ENCODE assay signal across 15 mouse cellular contexts in genomic region chr16:28919320-28919885, GRCm38 (mm10). TPM values are rescaled to one million over a fixed set of nuclear protein-coding genes. Genes with fewer than 3 reads are reported as not detected.
A peak's percentile ranks its signal among the peaks of the same experiment; 100 is the strongest.
DNase-seq lines count a peak whose midpoint lies in the region; ATAC-seq and TF ChIP-seq lines count a peak whose summit lies in the region.
"Had no signal": no experiment of that assay in that cellular context is flagged by ENCODE, and none has a peak within 500 bp of the region (broad histone marks: within the 10 kb centered on the region; RNA-seq: fewer than 3 reads in every experiment).

No protein-coding gene starts in this region.

- no peak for TF ChIP-seq POLR2A in thymus, adult 2 months (IDR thresholded peaks at IDR 0.05; ENCODE audit: control insufficient read depth, extremely low read depth, insufficient read depth, low read length, poor library complexity)

- H3K4me2 ChIP-seq in intestine, embryonic 15.5 days (replicated peaks): no peak overlapping the region
- no peak overlapping the region for H3K4me2 ChIP-seq in intestine, postnatal 0 days (replicated peaks; ENCODE audit: low read depth)
- H3K4me2 ChIP-seq in embryonic facial prominence, embryonic 14.5 days (ENCODE audit: low read depth, low read length): no peak overlapping the region
- no peak overlapping the region for H3K4me2 ChIP-seq in hindbrain, embryonic 16.5 days (ENCODE audit: low read length)
- H3K4me2 ChIP-seq: heart, embryonic 13.5 days; hindbrain, embryonic 15.5 days; midbrain, embryonic 15.5 days had no signal

- peak; percentile 31 for ATAC-seq in intestine, embryonic 15.5 days
- ATAC-seq in intestine, postnatal 0 days: no peak
- peak; percentile 51; the same call in 1 of the 2 replicates for ATAC-seq in embryonic facial prominence, embryonic 14.5 days (ENCODE audit: low read depth)
- ATAC-seq in hindbrain, embryonic 16.5 days: peak; percentile 27; the same call in 1 of the 2 replicates
- ATAC-seq: liver, postnatal 0 days; midbrain, embryonic 15.5 days had no signal

- peak; percentile 58 for DNase-seq in brain, adult 2 months (ENCODE audit: low read depth, low spot score)
- peak; percentile 78 for DNase-seq in embryonic facial prominence, embryonic 14.5 days (ENCODE audit: low spot score)
- DNase-seq in thymus, adult 2 months: no peak
- DNase-seq in right cerebral cortex, adult 18-20 months: no peak
- DNase-seq: adrenal gland, postnatal 14 days; gastrocnemius, postnatal 25 days; left cerebral cortex, postnatal 4 days; liver, postnatal 0 days; lung, postnatal 36 days had no signal

- no peaks in the 10 kb centered on the region for H3K36me3 ChIP-seq in intestine, embryonic 15.5 days
- 0 out of 2 replicates have a peak, but pooled peaks cover 9% of the 10 kb centered on the region for H3K36me3 ChIP-seq in intestine, postnatal 0 days (ENCODE audit: control insufficient read depth, insufficient read depth)
- no peaks in the 10 kb centered on the region for H3K36me3 ChIP-seq in embryonic facial prominence, embryonic 14.5 days (ENCODE audit: control insufficient read depth, insufficient read depth, low read length)
- no peaks in the 10 kb centered on the region for H3K36me3 ChIP-seq in hindbrain, embryonic 16.5 days (ENCODE audit: control insufficient read depth, insufficient read depth, low read length)
- H3K36me3 ChIP-seq in thymus, adult 2 months (ENCODE audit: control insufficient read depth, insufficient read depth, low read length): no peaks in the 10 kb centered on the region
- H3K36me3 ChIP-seq: heart, embryonic 13.5 days; hindbrain, embryonic 15.5 days; midbrain, embryonic 15.5 days had no signal

- no peak overlapping the region for H3K4me3 ChIP-seq in intestine, embryonic 15.5 days (replicated peaks)
- H3K4me3 ChIP-seq in intestine, postnatal 0 days (ENCODE audit: low read depth, low read length): no peak overlapping the region
- no peak overlapping the region for H3K4me3 ChIP-seq in embryonic facial prominence, embryonic 14.5 days (ENCODE audit: low read depth, low read length)
- no peak overlapping the region for H3K4me3 ChIP-seq in hindbrain, embryonic 16.5 days (ENCODE audit: low read length)
- H3K4me3 ChIP-seq in thymus, adult 2 months (ENCODE audit: control insufficient read depth, insufficient read depth, low read length): no peak overlapping the region
- H3K4me3 ChIP-seq: heart, embryonic 13.5 days; hindbrain, embryonic 15.5 days; midbrain, embryonic 15.5 days had no signal

- H3K9me3 ChIP-seq in intestine, embryonic 15.5 days: no peaks in the 10 kb centered on the region
- no peaks in the 10 kb centered on the region for H3K9me3 ChIP-seq in intestine, postnatal 0 days (ENCODE audit: control insufficient read depth)
- H3K9me3 ChIP-seq in embryonic facial prominence, embryonic 14.5 days (ENCODE audit: control insufficient read depth, low read length): no peaks in the 10 kb centered on the region
- no peaks in the 10 kb centered on the region for H3K9me3 ChIP-seq in hindbrain, embryonic 16.5 days (ENCODE audit: control insufficient read depth, low read length)
- H3K9me3 ChIP-seq: heart, embryonic 13.5 days; hindbrain, embryonic 15.5 days; midbrain, embryonic 15.5 days had no signal

- WGBS in intestine, embryonic 15.5 days: 47% methylated on average over 11 of the region's 11 CpGs
- WGBS in intestine, postnatal 0 days: 75% methylated on average over 11 of the region's 11 CpGs
- WGBS in embryonic facial prominence, embryonic 14.5 days: 61% methylated on average over 11 of the region's 11 CpGs
- WGBS in hindbrain, embryonic 16.5 days: 53% methylated on average over 11 of the region's 11 CpGs
- 95% methylated on average over 11 of the region's 11 CpGs for WGBS in thymus, adult 2 months

- H3K9ac ChIP-seq in intestine, embryonic 15.5 days: no peak overlapping the region
- H3K9ac ChIP-seq in intestine, postnatal 0 days (ENCODE audit: low read depth, low read length): no peak overlapping the region
- H3K9ac ChIP-seq in embryonic facial prominence, embryonic 14.5 days (ENCODE audit: low read depth, low read length): no peak overlapping the region
- no peak overlapping the region for H3K9ac ChIP-seq in hindbrain, embryonic 16.5 days (ENCODE audit: low read depth, low read length)
- H3K9ac ChIP-seq: heart, embryonic 13.5 days; hindbrain, embryonic 15.5 days; liver, postnatal 0 days; midbrain, embryonic 15.5 days had no signal

- no peak for TF ChIP-seq CTCF in intestine, postnatal 0 days (IDR thresholded peaks at IDR 0.05; ENCODE audit: low read depth)
- TF ChIP-seq CTCF in thymus, adult 2 months (IDR thresholded peaks at IDR 0.05; ENCODE audit: borderline replicate concordance, control insufficient read depth, extremely low read depth, insufficient read depth, low read length, poor library complexity): no peak

- peaks cover 6% of the 10 kb centered on the region; the same call in 1 of the 2 replicates for H3K4me1 ChIP-seq in intestine, embryonic 15.5 days (replicated peaks)
- H3K4me1 ChIP-seq in intestine, postnatal 0 days (replicated peaks; ENCODE audit: control insufficient read depth, insufficient read depth, low read length): no peaks in the 10 kb centered on the region; the same call in 1 of the 2 replicates
- no peaks in the 10 kb centered on the region for H3K4me1 ChIP-seq in embryonic facial prominence, embryonic 14.5 days (ENCODE audit: control insufficient read depth, insufficient read depth, low read length)
- no peaks in the 10 kb centered on the region; the same call in 1 of the 2 replicates for H3K4me1 ChIP-seq in hindbrain, embryonic 16.5 days (ENCODE audit: control insufficient read depth, insufficient read depth, low read depth, low read length)
- H3K4me1 ChIP-seq in thymus, adult 2 months (replicated peaks; ENCODE audit: control insufficient read depth, insufficient read depth, low read length): no peaks in the 10 kb centered on the region
- H3K4me1 ChIP-seq: heart, embryonic 13.5 days had no signal

- H3K27me3 ChIP-seq in intestine, embryonic 15.5 days (replicated peaks): no peaks in the 10 kb centered on the region
- H3K27me3 ChIP-seq in intestine, postnatal 0 days (replicated peaks; ENCODE audit: control insufficient read depth, insufficient read depth, low read length): no peaks in the 10 kb centered on the region
- no peaks in the 10 kb centered on the region for H3K27me3 ChIP-seq in embryonic facial prominence, embryonic 14.5 days (replicated peaks; ENCODE audit: control insufficient read depth, insufficient read depth, low read length)
- no peaks in the 10 kb centered on the region for H3K27me3 ChIP-seq in hindbrain, embryonic 16.5 days (replicated peaks; ENCODE audit: control insufficient read depth, insufficient read depth, low read length)
- H3K27me3 ChIP-seq in thymus, adult 2 months (ENCODE audit: control insufficient read depth, insufficient read depth, low read length): no peaks in the 10 kb centered on the region
- H3K27me3 ChIP-seq: heart, embryonic 13.5 days; hindbrain, embryonic 15.5 days; midbrain, embryonic 15.5 days had no signal

- no peak overlapping the region for H3K27ac ChIP-seq in intestine, embryonic 15.5 days
- H3K27ac ChIP-seq in intestine, postnatal 0 days (ENCODE audit: low read depth, low read length): no peak overlapping the region
- no peak overlapping the region for H3K27ac ChIP-seq in embryonic facial prominence, embryonic 14.5 days (replicated peaks; ENCODE audit: low read depth, low read length)
- H3K27ac ChIP-seq in hindbrain, embryonic 16.5 days (ENCODE audit: low read depth, low read length): no peak overlapping the region
- H3K27ac ChIP-seq in thymus, adult 2 months (ENCODE audit: control insufficient read depth, insufficient read depth, low read length): no peak overlapping the region
- H3K27ac ChIP-seq: heart, embryonic 13.5 days; hindbrain, embryonic 15.5 days; midbrain, embryonic 15.5 days had no signal

RNA-seq across cellular contexts. Expression of gene Mb21d2, which starts 10.1 kb away (rescaled TPM):
- 9.0 and 9.1 TPM in 2 replicates for polyA plus RNA-seq in intestine, embryonic 15.5 days (2015; fragmentation: Nextera tagmentation; extraction: Ambion mirVana)
- 6.6 and 6.8 TPM in 2 replicates for polyA plus RNA-seq in intestine, postnatal 0 days (2015; fragmentation: Nextera tagmentation; extraction: Ambion mirVana)
- 7.3 and 7.6 TPM in 2 replicates for polyA plus RNA-seq in embryonic facial prominence, embryonic 14.5 days (2014; fragmentation: Nextera tagmentation; extraction: Ambion mirVana)
- polyA plus RNA-seq in hindbrain, embryonic 16.5 days (2015; fragmentation: Nextera tagmentation; extraction: Ambion mirVana): 15.8 and 16.3 TPM in 2 replicates
- polyA plus RNA-seq in thymus, adult 2 months (2012; rRNA removed): 2.7 and 3.3 TPM in 2 replicates

Comparison
In these comparisons a context has a peak if more than half of its experiments do, and no peak if none do; other contexts are left out.
1. DNase-seq: peak in brain, adult 2 months (single experiment) and embryonic facial prominence, embryonic 14.5 days (single experiment); none in thymus, adult 2 months (single experiment) and right cerebral cortex, adult 18-20 months (single experiment).